Mouse (Mus musculus) MEL (cell line): Measurements from ENCODE around the gene E4f1.
"Not testable (repeated sequence)": the region's sequence is repeated elsewhere in the genome, so short reads cannot be mapped to it uniquely, and the experiment has no call there.

Experiments
- CTCF ChIP-seq, 3 experiments: IDR thresholded peaks in 2 of 3; conservative IDR thresholded peaks in 1 of 3; 2 replicates each; pipeline ENCODE4 v1.5.1; 2011 to 2012; ENCODE audit warnings: low read length in 3 of 3, low read depth in 2 of 3, mild to moderate bottlenecking in 2 of 3, improper control_type of control experiment in 1 of 3, inconsistent platforms in 1 of 3, mixed read lengths in 1 of 3, moderate library complexity in 1 of 3; ENCODE audit not compliant: control insufficient read depth in 1 of 3, insufficient read depth in 1 of 3, poor library complexity in 1 of 3, severe bottlenecking in 1 of 3
- ETS1 ChIP-seq: IDR thresholded peaks from 2 replicates; pipeline ENCODE4 v1.6.1; 2012; ENCODE audit warnings: low read depth, mild to moderate bottlenecking, inconsistent platforms, low read length, improper control_type of control experiment, moderate library complexity
- TAL1 ChIP-seq: IDR thresholded peaks from 2 replicates; pipeline ENCODE4 v1.6.1; 2012; ENCODE audit warnings: mild to moderate bottlenecking, inconsistent platforms, low read length, moderate library complexity, mixed read lengths
- TCF12 ChIP-seq: IDR thresholded peaks from 2 replicates; pipeline ENCODE4 v1.6.1; 2014; ENCODE audit warnings: low read depth, mild to moderate bottlenecking, inconsistent platforms, low read length, improper control_type of control experiment, moderate library complexity
- USF1 ChIP-seq: IDR thresholded peaks from 2 replicates; pipeline ENCODE4 v1.6.1; 2014; ENCODE audit warnings: low read depth, mild to moderate bottlenecking, inconsistent platforms, low read length, improper control_type of control experiment, moderate library complexity
- ZC3H11A ChIP-seq: IDR thresholded peaks from 2 replicates; pipeline ENCODE4 v1.6.1; 2012; ENCODE audit warnings: low read depth, mild to moderate bottlenecking, inconsistent platforms, low read length, improper control_type of control experiment

GRCm38 (mm10) chr17:24425326-24425725 is 44.8 kb downstream of the E4f1 start:
- TF ChIP-seq USF1; CTCF (IDR thresholded peaks at IDR 0.05 in 2 of 3, conservative IDR thresholded peaks at IDR 0.05 in 1 of 3; ENCODE audit: control insufficient read depth in 1 of 3, insufficient read depth in 1 of 3, low read depth in 2 of 3, low read length in 3 of 3, poor library complexity in 1 of 3, severe bottlenecking in 1 of 3); ZC3H11A; TAL1; TCF12; ETS1: not testable (repeated sequence)
